Mouse (Mus musculus): ENCODE results near the gene Natd1.
A peak's percentile ranks its signal among the peaks of the same experiment; 100 is the strongest.
"Not testable (repeated sequence)": the region's sequence is repeated elsewhere in the genome, so short reads cannot be mapped to it uniquely, and the experiment has no call there.

The Natd1 gene

GRCm38 (mm10) chr11:60890286-60890685 is 24.3 kb downstream of the Natd1 start:
- DNase-seq (ENCODE audit: inconsistent ontology term) = no peak

GRCm38 (mm10) chr11:60889861-60890260 is 24.7 kb downstream of the Natd1 start:
- no peak for DNase-seq (ENCODE audit: inconsistent ontology term)

- not testable (repeated sequence) for DNase-seq (ENCODE audit: inconsistent ontology term)
Measured at GRCm38 (mm10) chr11:60886986-60887385, 27.6 kb downstream of the Natd1 start.

- DNase-seq (ENCODE audit: inconsistent ontology term) = peak; percentile 84
Measured at GRCm38 (mm10) chr11:60882386-60882785, 32.2 kb downstream of the Natd1 start.

- peak; percentile 12 for DNase-seq (ENCODE audit: inconsistent ontology term)
Measured at GRCm38 (mm10) chr11:60880559-60880958, 34.0 kb downstream of the Natd1 start.

- DNase-seq (ENCODE audit: inconsistent ontology term) = no peak
Measured at GRCm38 (mm10) chr11:60879423-60879822, 35.1 kb downstream of the Natd1 start.

- peak; percentile 99 for DNase-seq (ENCODE audit: inconsistent ontology term)
Measured at GRCm38 (mm10) chr11:60878675-60879294, 35.8 kb downstream of the Natd1 start, which contains the start of gene Tmem11. Tmem11 (minus strand) TSS chr11:60879272.

GRCm38 (mm10) chr11:60878056-60878612 is 36.4 kb downstream of the Natd1 start:
- DNase-seq (ENCODE audit: inconsistent ontology term) = peak; percentile 90

- no peak for DNase-seq (ENCODE audit: inconsistent ontology term)
Measured at GRCm38 (mm10) chr11:60873101-60873500, 41.4 kb downstream of the Natd1 start.

GRCm38 (mm10) chr11:60871409-60871808 is 43.1 kb downstream of the Natd1 start:
- DNase-seq (ENCODE audit: inconsistent ontology term) = no peak

GRCm38 (mm10) chr11:60869471-60869870 is 45.1 kb downstream of the Natd1 start:
- DNase-seq (ENCODE audit: inconsistent ontology term) = not testable (repeated sequence)

GRCm38 (mm10) chr11:60867904-60868303 is 46.6 kb downstream of the Natd1 start:
- no peak for DNase-seq (ENCODE audit: inconsistent ontology term)

- DNase-seq (ENCODE audit: inconsistent ontology term) = peak; percentile 10
Measured at GRCm38 (mm10) chr11:60867456-60867855, 47.1 kb downstream of the Natd1 start.

- DNase-seq (ENCODE audit: inconsistent ontology term) = no peak
Measured at GRCm38 (mm10) chr11:60866021-60866420, 48.5 kb downstream of the Natd1 start.

GRCm38 (mm10) chr11:60864916-60865315 is 49.6 kb downstream of the Natd1 start:
- DNase-seq (ENCODE audit: inconsistent ontology term) = no peak

- no peak for DNase-seq (ENCODE audit: inconsistent ontology term)
Measured at GRCm38 (mm10) chr11:60864166-60864565, 50.4 kb downstream of the Natd1 start.

- DNase-seq (ENCODE audit: inconsistent ontology term) = no peak
Measured at GRCm38 (mm10) chr11:60863196-60863595, 51.4 kb downstream of the Natd1 start.

GRCm38 (mm10) chr11:60861993-60862392 is 52.6 kb downstream of the Natd1 start:
- DNase-seq (ENCODE audit: inconsistent ontology term) = no peak

GRCm38 (mm10) chr11:60856587-60856986 is 58.0 kb downstream of the Natd1 start:
- DNase-seq (ENCODE audit: inconsistent ontology term) = no peak
